Mouse (Mus musculus): Measurements from ENCODE around the gene Spta1. TPM values are rescaled to one million over a fixed set of nuclear protein-coding genes. Genes with fewer than 3 reads are reported as not detected.

Gene Spta1
- polyA plus RNA-seq (2015; fragmentation: Nextera tagmentation; extraction: Ambion mirVana), result 20.5 and 22.8 TPM in 2 replicates

GRCm38 (mm10) chr1:174172605-174173004 lies at the start of gene Spta1:
Gene Spta1, plus strand, starts transcription at chr1:174172776.

GRCm38 (mm10) chr1:174131217-174131616 lies 41.4 kb upstream of the Spta1 start, which contains the start of gene Olfr424:
Gene Olfr424, plus strand, starts transcription at chr1:174131517.

GRCm38 (mm10) chr1:174155333-174155732 lies 17.2 kb upstream of the Spta1 start, which contains the start of gene Olfr420:
Gene Olfr420, plus strand, starts transcription at chr1:174155633.

GRCm38 (mm10) chr1:174251961-174252360 lies 79.4 kb downstream of the Spta1 start, which contains the start of gene Olfr419:
Gene Olfr419, minus strand, starts transcription at chr1:174252061.

Other genes with a start within 250 kb of the Spta1 start
- 14.2 and 25.4 TPM in 2 replicates for gene Mndal, start 230.3 kb upstream of the Spta1 start, polyA plus RNA-seq (2015; fragmentation: Nextera tagmentation; extraction: Ambion mirVana)
- 9.3 and 17.2 TPM in 2 replicates for gene Ifi203, start 230.1 kb upstream of the Spta1 start, polyA plus RNA-seq (2015; fragmentation: Nextera tagmentation; extraction: Ambion mirVana)
- gene Ifi202b, start 190.0 kb upstream of the Spta1 start, polyA plus RNA-seq (2015; fragmentation: Nextera tagmentation; extraction: Ambion mirVana), result not detected in 2 replicates
- gene Ifi205, start 141.0 kb upstream of the Spta1 start, polyA plus RNA-seq (2015; fragmentation: Nextera tagmentation; extraction: Ambion mirVana), result 2.0 and 5.2 TPM in 2 replicates
- 0.24 and 0.26 TPM in 2 replicates for gene Olfr433, start 132.1 kb upstream of the Spta1 start, polyA plus RNA-seq (2015; fragmentation: Nextera tagmentation; extraction: Ambion mirVana)
- gene Olfr432, start 123.6 kb upstream of the Spta1 start, polyA plus RNA-seq (2015; fragmentation: Nextera tagmentation; extraction: Ambion mirVana), result not detected in 2 replicates
- not detected in 2 replicates for gene Olfr430, start 106.2 kb upstream of the Spta1 start, polyA plus RNA-seq (2015; fragmentation: Nextera tagmentation; extraction: Ambion mirVana)
- gene Olfr429, start 88.4 kb upstream of the Spta1 start, polyA plus RNA-seq (2015; fragmentation: Nextera tagmentation; extraction: Ambion mirVana), result not detected in 2 replicates
- not detected in 2 replicates for gene Olfr427, start 75.9 kb upstream of the Spta1 start, polyA plus RNA-seq (2015; fragmentation: Nextera tagmentation; extraction: Ambion mirVana)
- gene Olfr231, start 51.6 kb upstream of the Spta1 start, polyA plus RNA-seq (2015; fragmentation: Nextera tagmentation; extraction: Ambion mirVana), result not detected in 2 replicates
- gene Olfr424, start 41.3 kb upstream of the Spta1 start, polyA plus RNA-seq (2015; fragmentation: Nextera tagmentation; extraction: Ambion mirVana), result 0.08 TPM in 1 of 2 replicates, not detected in the other
- gene Olfr420, start 17.1 kb upstream of the Spta1 start, polyA plus RNA-seq (2015; fragmentation: Nextera tagmentation; extraction: Ambion mirVana), result 0.24 and 0.75 TPM in 2 replicates
- 0.25 and 0.30 TPM in 2 replicates for gene Olfr419, start 79.3 kb downstream of the Spta1 start, polyA plus RNA-seq (2015; fragmentation: Nextera tagmentation; extraction: Ambion mirVana)
- gene Mptx1, start 157.7 kb downstream of the Spta1 start, polyA plus RNA-seq (2015; fragmentation: Nextera tagmentation; extraction: Ambion mirVana), result not detected in 2 replicates
- gene Olfr417, start 192.3 kb downstream of the Spta1 start, polyA plus RNA-seq (2015; fragmentation: Nextera tagmentation; extraction: Ambion mirVana), result 0.02 TPM in 1 of 2 replicates, not detected in the other
- not detected in 2 replicates for gene Olfr248, start 218.3 kb downstream of the Spta1 start, polyA plus RNA-seq (2015; fragmentation: Nextera tagmentation; extraction: Ambion mirVana)

Measured in spleen, postnatal 0 days (tissue).